Mouse (Mus musculus): ENCODE measurements at regions not wholly inside any gene's neighbourhood (a gene's known extent, or its start where the extent isn't known, plus 50 kb on each side); places are given as distances from the start of the nearest gene placed in this dataset.

GRCm38 (mm10) chr16:93384039-93384537 is 219.8 kb downstream of the Setd4 start:
- ATAC-seq = no peak

DNA sequence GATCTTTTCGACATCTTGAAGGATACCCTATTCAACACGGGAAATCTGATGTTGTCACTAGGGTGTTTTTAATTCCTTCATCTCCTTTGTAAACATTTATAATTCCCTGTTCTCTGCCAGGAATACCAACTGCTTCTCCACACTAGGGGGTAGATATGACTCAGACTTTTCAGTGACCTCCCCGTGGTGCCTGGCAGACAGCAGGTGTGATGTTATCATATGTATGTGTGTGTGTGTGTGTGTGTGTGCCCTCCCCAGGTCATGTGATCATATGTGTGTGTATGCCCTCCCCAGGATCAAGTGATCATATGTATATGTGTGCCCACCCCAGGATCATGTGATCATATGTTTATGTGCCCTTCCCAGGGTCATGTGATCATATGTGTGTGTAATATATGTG is 220.9 kb downstream of the Setd4 start:
- no peak for ATAC-seq

- ATAC-seq = no peak
These were observed 222.9 kb downstream of the Setd4 start for GRCm38 (mm10) chr16:93380717-93381671.

- no peak for ATAC-seq
These were observed 223.7 kb downstream of the Setd4 start for GRCm38 (mm10) chr16:93380117-93380516.

DNA sequence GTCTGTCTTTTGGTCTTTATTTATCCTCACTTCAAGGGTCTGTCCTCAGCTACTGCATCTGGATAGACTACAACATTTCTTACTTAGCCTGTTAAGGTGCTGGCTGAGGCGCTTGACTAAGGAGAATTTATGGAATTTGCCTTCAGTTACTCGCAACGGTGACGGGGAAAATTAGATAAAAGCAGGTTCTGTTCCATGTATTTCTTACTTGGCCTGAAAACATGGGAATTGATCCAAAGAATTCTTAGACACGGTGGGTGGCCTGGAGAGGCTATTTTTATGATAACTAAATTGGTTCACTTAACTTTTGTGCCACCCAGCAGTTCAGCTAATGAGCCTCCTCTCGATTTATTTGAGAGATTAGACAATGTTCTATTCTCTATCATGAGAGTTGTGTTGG is 224.3 kb downstream of the Setd4 start:
- no peak for ATAC-seq

DNA sequence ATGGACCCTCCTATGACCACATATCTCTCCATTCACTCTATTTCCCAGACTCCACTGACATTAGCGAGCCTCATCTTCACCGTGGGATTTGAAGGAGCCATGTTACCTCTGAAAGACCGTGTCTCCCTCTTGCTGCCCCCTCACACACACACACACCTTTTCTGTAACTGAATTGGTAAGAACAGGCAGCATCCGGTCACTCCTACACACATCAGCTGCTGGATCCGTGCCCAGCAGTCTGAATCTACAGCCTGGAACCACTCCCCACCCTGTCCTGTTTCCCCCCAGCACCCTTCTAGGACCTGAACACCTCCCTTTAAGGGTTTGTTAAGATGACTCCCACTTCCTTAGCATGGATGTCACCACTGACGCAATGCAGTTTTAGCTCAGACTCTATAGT is 229.2 kb downstream of the Setd4 start:
- no peak for ATAC-seq

GRCm38 (mm10) chr16:93369766-93370146 is 234.1 kb downstream of the Setd4 start:
- ATAC-seq = no peak

GRCm38 (mm10) chr16:93368824-93369765 is 234.8 kb downstream of the Setd4 start:
- ATAC-seq = no peak

DNA sequence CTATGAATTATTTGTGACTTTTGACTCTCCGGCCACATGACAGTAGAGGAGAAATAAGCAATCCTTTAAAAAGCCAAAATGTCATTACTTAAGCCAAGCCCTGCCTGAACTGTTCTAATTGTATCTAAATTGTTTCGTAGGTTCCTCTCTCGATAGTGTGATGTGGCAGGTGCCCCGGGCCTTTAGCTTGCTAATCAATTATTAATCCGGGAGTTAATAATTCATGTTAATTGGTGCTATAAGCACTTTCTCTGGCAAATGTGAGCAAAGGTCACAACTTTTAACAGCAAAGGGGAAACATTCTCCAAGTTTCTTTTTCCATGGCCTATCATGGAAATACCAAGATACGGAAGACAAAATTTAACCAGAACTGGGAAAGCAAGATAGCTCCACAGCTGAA is 235.9 kb downstream of the Setd4 start:
- ATAC-seq = no peak

DNA sequence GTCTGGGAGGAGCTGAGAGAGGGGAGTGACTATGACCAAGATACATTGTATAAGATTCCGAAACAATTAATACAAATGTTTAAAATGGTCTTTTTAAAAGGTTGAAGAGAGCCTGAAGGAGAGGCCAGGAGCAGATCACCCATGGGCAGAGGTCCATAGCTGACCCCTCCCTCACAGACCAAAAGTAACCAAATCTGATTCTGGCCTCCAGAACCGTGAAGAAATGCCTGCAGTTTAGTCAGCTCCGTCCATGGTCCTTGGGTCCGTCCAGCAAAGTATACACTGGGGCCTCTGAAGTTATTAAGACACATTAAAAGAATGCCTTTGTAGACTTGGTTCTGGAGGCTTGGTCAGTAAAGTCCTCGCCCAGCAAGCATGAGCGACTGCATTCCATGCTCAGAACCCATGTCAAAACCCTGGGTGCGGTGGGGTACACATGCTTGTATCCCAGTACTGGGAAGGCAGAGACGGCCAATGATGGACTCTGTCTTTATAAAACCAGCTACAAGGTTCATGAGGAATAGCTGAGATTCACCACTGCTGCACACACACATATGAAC is 236.5 kb downstream of the Setd4 start:
- no peak for ATAC-seq

GRCm38 (mm10) chr16:93366383-93366941 is 237.4 kb downstream of the Setd4 start:
- no peak for ATAC-seq

- ATAC-seq = no peak
These were observed 238.5 kb downstream of the Setd4 start for GRCm38 (mm10) chr16:93365236-93365951.

DNA sequence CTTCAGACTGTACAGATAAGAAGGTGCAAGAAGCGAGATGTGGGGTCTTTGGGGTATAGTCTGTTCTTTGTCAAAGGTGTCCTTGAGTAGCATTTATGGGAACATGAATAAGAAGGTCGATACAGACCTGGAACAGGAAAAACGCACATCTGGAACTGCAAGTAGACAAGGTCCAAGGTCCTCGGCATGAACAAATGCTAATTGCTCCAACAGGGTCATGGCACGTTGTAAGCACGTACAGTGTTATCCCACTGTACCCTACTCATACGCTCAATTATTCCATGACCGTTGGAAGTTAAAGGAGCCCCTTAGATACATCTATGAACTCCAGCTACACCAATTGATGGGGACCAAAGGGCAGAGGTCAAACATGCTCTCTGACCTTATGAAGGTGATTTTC is 244.1 kb downstream of the Setd4 start:
- no peak for ATAC-seq

DNA sequence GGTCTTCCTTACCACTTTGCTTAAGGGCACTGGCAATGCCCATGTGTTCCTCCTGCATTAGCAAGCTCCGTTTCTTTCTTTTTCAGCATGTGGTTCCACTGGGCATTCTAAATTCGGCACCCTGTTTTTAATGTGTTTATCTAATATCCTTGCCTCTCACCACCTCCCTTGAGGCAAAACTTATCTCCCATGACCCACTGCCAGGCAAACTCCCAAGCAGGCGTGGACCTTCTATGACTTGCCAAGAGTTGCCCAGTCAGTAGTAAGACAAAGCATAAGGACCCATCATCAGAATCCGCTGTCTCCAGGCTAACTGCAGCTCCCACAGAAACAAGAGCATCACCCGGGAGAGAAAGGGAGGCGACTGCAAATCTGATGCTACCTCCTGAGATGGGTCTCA is 245.2 kb downstream of the Setd4 start:
- no peak for ATAC-seq

DNA sequence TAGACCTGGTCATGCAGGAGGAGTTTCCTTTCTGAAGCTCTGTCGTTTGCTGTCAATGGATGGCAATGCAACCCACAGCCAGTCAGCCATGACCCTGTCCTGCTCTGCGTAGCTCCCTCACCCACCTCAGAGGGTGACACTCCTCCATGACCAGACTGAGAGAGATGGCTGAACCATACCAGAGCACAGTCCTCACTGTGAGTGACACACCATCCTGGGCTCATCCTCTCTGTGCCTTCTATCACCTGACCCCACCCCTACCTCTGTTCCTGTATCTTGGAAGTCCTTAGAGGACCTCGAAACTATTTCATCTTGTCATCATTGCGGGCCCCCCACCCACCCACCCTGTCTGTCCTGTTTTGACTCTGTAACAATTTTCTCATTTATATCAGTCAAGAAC is 245.7 kb downstream of the Setd4 start:
- no peak for ATAC-seq

DNA sequence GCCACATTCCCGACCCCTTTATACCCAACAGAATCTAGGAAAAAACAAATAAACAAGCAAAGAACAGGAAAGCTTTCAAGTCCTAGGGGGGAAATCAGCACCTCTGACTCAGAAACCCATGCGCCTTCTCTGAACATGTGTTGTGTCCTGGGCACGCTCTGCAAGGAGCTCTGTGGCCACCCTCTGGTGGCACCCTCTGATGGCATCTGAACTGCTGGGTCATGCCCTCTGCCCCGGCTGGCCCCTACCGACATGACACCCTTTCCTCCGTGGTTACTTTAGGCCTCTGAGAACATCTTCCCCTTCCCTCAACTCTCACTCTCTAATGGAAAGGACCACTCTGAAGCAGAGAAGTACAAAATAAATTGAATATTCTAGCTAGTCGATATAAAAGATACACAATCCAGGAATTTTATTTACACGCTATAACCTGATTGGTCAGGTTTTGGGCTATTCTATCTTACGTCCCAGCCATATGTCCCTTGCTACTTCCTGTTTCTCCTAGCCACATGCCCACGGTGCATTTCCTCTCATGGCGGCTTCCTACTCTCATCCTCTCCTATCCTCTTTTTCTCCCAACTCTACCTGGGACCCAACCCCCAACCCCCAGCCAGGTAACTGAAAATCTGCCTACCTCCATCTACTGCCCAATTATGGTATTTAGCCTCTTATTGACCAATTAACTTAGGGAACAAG is 248.5 kb downstream of the Setd4 start:
- no peak for ATAC-seq

- ATAC-seq = no peak
These were observed 249.9 kb downstream of the Setd4 start for GRCm38 (mm10) chr16:93353971-93354370.

- no peak for ATAC-seq
These were observed 259.3 kb downstream of the Setd4 start for GRCm38 (mm10) chr16:93344555-93344954.

- no peak for ATAC-seq
These were observed 261.2 kb downstream of the Setd4 start for GRCm38 (mm10) chr16:93342701-93343100.

GRCm38 (mm10) chr16:93341791-93342190 is 262.1 kb downstream of the Setd4 start:
- ATAC-seq = no peak

DNA sequence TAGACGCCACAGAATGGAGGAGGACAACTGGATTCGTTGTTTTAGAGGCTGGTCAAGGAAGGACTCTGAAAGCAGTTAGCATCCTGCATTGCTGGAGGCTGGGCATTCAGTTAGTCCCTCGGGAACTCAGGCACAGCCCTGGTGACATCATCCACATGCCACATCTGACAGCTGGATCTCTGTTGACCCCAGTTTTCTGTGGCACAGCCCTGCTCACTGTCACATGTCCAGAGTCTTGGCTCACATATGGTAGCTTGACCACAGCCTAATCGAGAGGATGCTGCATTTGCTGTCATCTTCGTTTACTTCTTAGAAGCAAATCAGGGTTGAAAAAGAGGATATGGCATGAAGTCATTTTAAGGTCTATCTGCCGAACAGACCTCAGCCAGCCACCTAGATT is 265.1 kb downstream of the Setd4 start:
- ATAC-seq = no peak

Data from CD4-positive, CD25-positive, alpha-beta regulatory T cell, adult 4 months (primary cell).